Mouse (Mus musculus) adrenal gland (tissue): ENCODE results near the gene Zfp963.

ENCODE experiments used
- intact Hi-C: fragments of 180-260 bp; cut with DNase I; formaldehyde crosslinking; loops from one replicate; pipeline ENCODE4 v1.15.1; 2025
- long read RNA-seq, 2 experiments: library from polyadenylated mRNA; unstranded; transcript quantifications; one replicate each; pipeline ENCODE4 v2.0.0; 2020; ENCODE audit warnings: borderline replicate concordance in 1 of 2; ENCODE audit not compliant: insufficient replicate concordance in 1 of 2

The Zfp963 gene
- long read RNA-seq, experiment 1, partial matches to known transcripts: 0 of 4 reads
- long read RNA-seq, experiment 1, other reads (novel, unspliced or antisense): 0 of 4 reads
- long read RNA-seq, experiment 2, transcript Zfp963-201 (4 exons, 2,291 nt): major isoform, 8 of 8 reads
- long read RNA-seq, experiment 2, partial matches to known transcripts: 0 of 8 reads
- long read RNA-seq, experiment 2, other reads (novel, unspliced or antisense): 0 of 8 reads

GRCm38 (mm10) chr8:69749544-69750454, at the start of gene Zfp963:
Gene Zfp963, minus strand, starts transcription at chr8:69749970.
- intact Hi-C loops: no loop called here

DNA sequence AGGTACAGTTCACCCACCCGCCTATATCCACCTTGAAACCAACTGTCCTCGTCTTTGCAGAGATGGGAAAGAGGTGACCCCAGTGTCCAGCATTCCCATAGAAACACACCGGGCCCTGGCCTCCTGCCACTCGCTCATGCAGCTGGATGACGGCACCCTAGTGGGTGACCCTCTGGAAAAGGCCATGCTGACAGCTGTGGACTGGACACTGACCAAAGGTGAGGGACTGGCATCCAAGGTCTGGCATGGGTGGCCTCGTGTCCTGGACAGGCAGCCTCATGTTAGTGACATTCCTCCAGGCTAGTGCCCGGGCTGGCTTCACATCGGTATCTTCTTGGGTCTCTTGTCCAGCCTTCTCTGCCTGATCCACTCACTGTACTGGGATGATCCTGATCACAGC, 49.5 kb upstream of the Zfp963 start:
- intact Hi-C loops: no loop called here

DNA sequence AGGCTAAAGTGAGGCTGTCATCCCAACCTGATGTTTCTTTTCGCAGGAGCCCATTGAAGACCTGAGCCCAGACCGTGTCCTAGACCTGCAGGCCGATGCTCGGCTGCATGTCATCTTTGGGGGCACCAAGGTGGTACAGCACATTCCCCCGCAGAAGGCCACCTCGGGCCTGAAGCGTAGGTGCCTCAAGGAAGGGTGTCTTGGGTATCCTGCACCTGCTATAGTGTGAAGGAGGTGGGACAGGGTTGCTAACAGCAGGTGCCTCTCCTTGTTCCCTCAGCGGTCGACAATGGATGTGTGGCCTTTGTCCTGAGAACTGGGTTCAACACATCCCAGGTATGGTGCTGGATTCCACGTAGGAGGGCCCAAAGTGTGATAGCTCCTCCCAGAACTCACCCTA, 47.9 kb upstream of the Zfp963 start:
- intact Hi-C loops: no loop called here

DNA sequence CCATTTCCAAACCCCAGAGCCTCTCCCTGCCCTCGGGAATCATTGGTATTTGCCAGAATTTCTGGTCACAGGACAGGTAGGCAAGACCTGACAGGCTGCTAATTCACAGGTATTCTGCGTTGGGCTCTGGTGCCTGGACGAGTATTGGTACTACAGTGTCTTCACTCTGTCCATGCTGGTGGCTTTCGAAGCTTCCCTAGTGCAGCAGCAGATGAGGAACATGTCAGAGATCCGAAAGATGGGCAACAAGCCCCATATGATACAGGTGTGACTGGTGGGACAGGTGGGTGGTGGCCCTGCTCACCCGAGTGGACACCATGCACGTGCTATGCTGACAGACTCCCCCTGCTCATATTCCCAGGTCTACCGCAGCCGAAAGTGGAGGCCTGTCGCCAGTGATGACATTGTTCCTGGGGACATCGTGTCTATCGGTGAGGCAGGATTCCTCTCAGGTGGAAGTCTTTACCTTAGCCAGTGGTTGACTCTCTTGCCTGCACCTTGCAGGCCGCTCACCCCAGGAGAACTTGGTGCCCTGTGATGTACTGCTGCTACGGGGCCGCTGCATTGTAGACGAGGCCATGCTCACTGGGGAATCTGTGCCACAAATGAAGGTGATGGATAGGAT, 47.1 kb upstream of the Zfp963 start:
- intact Hi-C loops: no loop called here

GRCm38 (mm10) chr8:69794901-69795300, 45.1 kb upstream of the Zfp963 start:
- intact Hi-C loops: no loop called here

DNA sequence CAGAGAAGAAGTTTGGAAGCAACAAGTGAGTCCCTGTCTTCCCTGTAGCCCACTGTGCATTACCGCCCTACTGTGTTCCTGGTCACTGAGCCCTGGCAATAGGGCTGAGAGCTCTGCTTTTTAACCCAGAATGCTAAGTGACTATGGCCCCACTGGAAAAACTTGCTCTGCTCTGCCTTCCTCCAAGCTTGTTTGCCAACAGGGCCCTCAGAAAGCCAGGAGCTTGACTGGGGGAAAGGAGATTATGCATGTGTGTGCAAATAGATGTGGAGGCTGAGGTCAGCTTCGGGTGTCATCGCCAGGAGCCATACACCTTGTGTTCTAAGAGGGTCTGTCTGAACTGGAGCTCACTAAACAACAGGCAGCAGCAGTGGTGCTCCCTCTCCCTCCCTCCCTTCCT, 44.3 kb upstream of the Zfp963 start:
- intact Hi-C loops: no loop called here

DNA sequence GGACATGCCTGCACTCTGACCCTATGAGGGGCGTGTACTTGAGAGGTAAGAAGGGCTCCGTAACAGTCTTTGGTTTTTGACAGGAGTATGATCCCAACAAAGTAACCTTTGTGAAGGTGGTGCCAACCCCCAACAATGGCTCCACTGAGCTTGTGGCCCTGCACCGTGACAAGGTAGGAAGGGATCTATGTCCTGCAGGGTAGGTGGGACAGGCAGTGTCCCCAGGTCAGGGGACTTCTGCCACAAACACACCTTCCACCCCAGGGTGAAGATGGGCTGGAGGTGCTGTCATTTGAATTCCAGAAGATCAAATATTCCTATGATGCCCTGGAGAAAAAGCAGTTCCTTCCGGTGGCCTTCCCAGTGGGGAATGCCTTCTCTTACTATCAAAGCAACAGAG, 43.9 kb upstream of the Zfp963 start:
- intact Hi-C loops: no loop called here

DNA sequence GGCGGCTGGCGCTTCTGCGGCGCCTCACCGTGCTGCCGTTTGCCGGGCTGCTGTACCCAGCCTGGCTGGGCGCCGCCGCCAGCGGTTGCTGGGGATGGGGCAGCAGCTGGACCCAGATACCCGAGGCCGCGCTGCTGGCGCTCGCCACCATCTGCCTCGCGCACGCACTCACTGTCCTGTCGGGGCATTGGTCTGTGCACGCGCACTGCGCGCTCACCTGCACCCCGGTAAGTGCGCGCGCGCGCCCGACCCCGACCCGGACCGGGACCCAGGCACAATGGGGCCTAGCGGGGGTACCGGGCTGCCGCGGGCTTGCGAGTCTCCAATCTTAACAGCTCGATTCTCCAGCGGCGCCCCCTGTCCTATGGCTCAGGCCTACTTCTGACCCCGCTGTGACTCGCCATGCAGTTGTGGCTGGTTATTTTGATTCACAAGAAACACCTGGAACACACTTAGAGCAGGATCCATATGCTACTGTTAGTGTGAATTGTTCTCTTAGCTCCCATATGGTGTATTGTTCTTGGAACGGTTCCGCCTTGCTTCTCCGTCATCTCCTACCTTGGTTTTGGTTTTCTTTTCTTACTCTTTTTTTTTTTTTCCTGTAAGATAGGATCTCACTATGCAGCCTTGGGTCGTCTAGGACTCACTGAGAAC, 41.8 kb upstream of the Zfp963 start:
- intact Hi-C loops: no loop called here

DNA sequence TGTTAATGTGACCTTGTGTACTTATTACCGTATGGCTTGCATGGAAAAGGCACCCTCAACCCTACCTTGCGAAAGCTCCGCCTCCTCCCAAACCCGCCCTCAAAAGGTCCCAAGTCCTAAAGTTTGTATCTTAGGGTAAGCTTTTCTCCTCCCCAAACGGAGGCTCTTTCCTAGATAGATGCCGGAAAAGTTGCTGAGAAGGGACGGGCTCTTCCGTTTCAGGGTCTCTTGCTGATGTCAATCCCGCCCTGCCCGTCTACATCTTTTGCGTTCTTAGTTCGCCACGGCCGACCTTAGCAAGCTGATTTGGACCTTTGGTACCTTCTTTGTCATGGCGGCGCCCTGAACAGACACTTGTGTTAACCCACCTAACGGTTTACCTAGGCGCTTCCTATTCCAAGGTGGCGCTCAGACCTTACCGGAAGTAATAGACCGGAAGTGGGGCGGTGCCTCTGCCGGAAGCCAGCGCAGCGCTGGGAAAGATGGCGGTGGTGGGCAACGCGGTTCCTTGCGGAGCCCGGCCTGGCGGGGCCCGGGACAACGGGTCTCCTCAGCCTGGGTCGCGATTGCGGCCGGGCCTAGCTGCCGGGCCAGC, 41.1 kb upstream of the Zfp963 start, which contains the start of the genes Atp13a1 and Zfp866:
Gene Atp13a1, plus strand, starts transcription at position 391 of the 595 bp plus-strand sequence.
Gene Zfp866, minus strand, starts transcription at position 406 of the 595 bp plus-strand sequence.
- intact Hi-C loops: no loop called here

DNA sequence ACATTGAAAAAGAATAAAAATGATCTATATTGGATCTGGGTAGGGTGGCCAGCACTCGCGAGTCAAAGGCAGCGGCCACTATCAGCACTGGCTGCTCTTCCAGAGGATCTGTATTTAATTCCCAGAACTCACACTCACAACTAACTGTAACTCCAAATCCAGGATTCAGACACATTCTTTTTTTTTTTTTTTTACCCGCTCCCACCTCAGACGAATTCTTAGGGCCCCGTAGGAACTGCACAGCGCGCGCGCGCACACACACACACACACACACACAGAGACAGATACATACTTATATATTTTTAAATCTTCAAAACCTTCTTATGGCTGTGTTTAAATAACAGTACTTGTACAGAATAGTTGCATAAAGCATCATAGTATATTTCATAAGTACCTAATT, 40.6 kb upstream of the Zfp963 start:
- intact Hi-C loops: no loop called here

DNA sequence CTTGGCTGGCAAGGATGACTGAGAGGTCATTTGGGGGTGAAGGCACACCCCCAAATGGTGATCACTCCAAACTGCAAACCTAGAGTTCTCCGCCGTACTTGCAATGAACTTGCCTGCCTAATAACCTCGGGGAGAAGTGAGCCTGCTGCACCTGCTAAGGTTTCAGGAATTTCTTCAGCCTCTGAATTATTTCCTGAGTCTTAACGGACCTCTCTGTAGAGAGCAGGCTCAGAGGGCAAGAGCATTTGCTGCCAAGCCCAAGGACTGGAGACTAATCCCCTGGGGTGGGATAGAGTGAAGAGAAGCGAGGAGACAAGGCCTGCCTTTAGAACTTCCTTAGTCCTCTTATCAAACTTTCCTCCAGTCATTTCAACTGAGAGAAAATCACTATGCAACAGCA, 40.0 kb upstream of the Zfp963 start:
- intact Hi-C loops: no loop called here

DNA sequence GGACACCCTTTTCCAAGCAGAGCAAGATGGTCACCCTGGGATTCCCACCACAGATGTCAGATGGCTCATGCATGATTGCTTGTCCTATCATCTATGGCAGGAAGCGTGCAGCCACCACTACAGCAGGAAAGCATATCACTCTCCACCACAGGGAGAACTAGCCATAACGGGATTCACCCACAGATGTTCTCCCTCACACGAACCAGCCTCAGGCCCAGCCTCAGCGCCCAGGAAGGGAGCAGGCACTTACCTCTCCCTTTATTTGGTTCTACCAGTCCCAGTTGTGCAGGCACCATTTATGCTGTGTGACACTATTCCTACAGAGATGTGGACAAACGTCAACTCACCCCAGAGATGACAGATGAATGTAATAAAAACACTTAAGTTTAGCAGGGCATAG, 39.3 kb upstream of the Zfp963 start:
- intact Hi-C loops: no loop called here

- intact Hi-C loops: no loop called here
Observed at GRCm38 (mm10) chr8:69777111-69777510, 27.3 kb upstream of the Zfp963 start.

- intact Hi-C loops: no loop called here
Observed at GRCm38 (mm10) chr8:69775149-69775534, 25.4 kb upstream of the Zfp963 start.

- intact Hi-C loops: no loop called here
Observed at GRCm38 (mm10) chr8:69774503-69775148, 24.9 kb upstream of the Zfp963 start, which contains the start of gene Gm20422. Gene Gm20422, minus strand, starts transcription at chr8:69774886.

DNA sequence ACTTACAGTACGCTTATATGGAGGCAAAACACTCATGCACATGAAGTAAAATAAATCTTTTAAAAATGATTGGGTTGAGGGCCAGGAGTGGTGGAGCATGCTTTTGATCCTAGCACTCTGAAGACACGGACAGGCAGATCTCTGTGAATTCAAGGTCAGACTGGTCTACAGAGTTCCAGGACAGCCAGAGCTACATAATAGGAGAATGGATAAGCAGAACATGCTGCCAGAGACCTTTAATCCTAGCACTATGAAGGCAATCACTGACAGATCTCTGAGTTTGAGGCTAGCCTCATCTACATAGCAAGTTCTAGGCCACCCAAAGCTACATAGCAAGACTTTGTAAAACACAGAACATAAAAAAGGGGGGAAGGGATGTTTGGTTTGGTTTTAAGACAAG, 22.3 kb upstream of the Zfp963 start:
- intact Hi-C loops: no loop called here

DNA sequence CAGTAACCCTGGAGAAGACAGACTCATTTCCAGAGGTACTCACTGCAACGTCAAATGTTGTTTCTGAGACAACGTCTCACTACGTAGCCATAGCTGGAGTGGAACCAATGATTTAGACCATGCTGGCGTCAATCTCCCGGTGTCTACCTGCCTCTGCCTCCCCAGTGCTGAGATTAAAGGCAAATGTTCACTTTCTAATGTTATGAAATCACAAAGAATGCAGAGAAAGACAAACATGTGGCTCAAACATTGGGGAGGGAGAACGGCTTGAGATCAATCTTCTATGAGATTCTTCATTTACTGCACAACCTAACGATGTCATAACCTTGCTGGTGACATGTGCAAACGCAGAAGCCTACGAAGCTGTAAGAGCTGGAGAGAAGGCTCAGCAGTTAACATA, 21.5 kb upstream of the Zfp963 start:
- intact Hi-C loops: no loop called here

DNA sequence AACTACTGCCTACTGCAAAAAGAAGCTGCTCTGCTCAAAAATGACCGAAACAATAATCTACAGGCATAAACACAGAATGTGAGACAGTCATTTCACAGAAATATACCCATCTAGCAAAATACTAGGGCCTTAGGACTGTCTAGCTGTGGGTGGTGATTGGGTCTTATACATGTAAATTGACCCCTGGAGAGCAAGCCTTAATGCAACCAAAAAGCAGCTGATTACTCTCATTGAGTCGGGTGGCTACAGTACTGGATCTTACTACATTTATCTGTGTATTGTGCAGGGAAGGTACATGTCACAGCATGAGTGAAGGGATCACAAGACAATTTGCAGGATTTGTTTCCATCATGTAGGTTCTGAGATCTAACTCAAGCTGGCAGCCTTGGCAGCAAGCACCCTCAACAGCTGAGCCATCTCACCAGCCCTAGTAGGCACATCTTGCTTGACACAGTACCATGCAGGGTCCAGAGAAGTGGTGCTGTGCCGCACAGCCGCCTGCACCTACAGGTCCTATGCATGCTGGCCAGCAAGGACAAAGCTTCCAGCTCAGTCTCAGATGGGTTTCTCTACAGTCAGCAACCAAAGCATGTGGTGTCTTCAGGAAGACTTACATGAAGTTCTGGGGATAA, 12.2 kb upstream of the Zfp963 start:
- intact Hi-C loops: no loop called here

- intact Hi-C loops: no loop called here
Observed at GRCm38 (mm10) chr8:69758316-69758715, 8.5 kb upstream of the Zfp963 start.

- intact Hi-C loops: no loop called here
Observed at GRCm38 (mm10) chr8:69752437-69752836, 2.7 kb upstream of the Zfp963 start.
